Mouse (Mus musculus): ENCODE results near the gene Adamtsl1. TPM values are rescaled to one million over a fixed set of nuclear protein-coding genes. Genes with fewer than 3 reads are reported as not detected.

The Adamtsl1 gene
- polyA plus RNA-seq, 1 experiment from 2014 or later: 0.38 TPM

- Histone ChIP-seq H3K27me3 (ENCODE audit: insufficient read depth, low read length) (no peaks in the 10 kb centered on the region), H3K27ac (ENCODE audit: low read depth) (no peak overlapping the region), H3K36me3 (replicated peaks; ENCODE audit: insufficient read depth, low read length) (no peaks in the 10 kb centered on the region), H3K4me2 (ENCODE audit: low read depth, low read length) (no peak overlapping the region), H3K9me3 (ENCODE audit: low read length) (no peaks in the 10 kb centered on the region), H3K9ac (replicated peaks) (no peak overlapping the region), H3K4me3 (ENCODE audit: low read depth, low read length) (no peak overlapping the region), H3K4me1 (ENCODE audit: insufficient read depth) (no peaks in the 10 kb centered on the region)
- DNase-seq (no peak), ATAC-seq (no peak)
- 72% methylated on average over 5 of the region's 5 CpGs for WGBS (ENCODE audit: insufficient replicate concordance)
- TF ChIP-seq EP300 (IDR thresholded peaks at IDR 0.05; ENCODE audit: low read depth) (no peak), CTCF (IDR thresholded peaks at IDR 0.05; ENCODE audit: low read depth) (no peak)
These were observed 104.8 kb downstream of the Adamtsl1 start for GRCm38 (mm10) chr4:85618746-85619145.

GRCm38 (mm10) chr4:85619261-85619660 lies 105.3 kb downstream of the Adamtsl1 start:
- Histone ChIP-seq H3K9ac (replicated peaks) (no peak overlapping the region), H3K4me1 (ENCODE audit: insufficient read depth) (no peaks in the 10 kb centered on the region), H3K36me3 (replicated peaks; ENCODE audit: insufficient read depth, low read length) (no peaks in the 10 kb centered on the region), H3K9me3 (ENCODE audit: low read length) (no peaks in the 10 kb centered on the region), H3K4me2 (ENCODE audit: low read depth, low read length) (no peak overlapping the region), H3K27ac (ENCODE audit: low read depth) (no peak overlapping the region), H3K4me3 (ENCODE audit: low read depth, low read length) (no peak overlapping the region), H3K27me3 (ENCODE audit: insufficient read depth, low read length) (no peaks in the 10 kb centered on the region)
- no peak for ATAC-seq
- no peak for TF ChIP-seq EP300 (IDR thresholded peaks at IDR 0.05; ENCODE audit: low read depth)
- no peak for TF ChIP-seq CTCF (IDR thresholded peaks at IDR 0.05; ENCODE audit: low read depth)
- 78% methylated on average over 3 of the region's 3 CpGs for WGBS (ENCODE audit: insufficient replicate concordance)
- no peak for DNase-seq

- Histone ChIP-seq H3K4me3 (ENCODE audit: low read depth, low read length) (no peak overlapping the region), H3K27me3 (ENCODE audit: insufficient read depth, low read length) (no peaks in the 10 kb centered on the region), H3K27ac (ENCODE audit: low read depth) (no peak overlapping the region), H3K4me1 (ENCODE audit: insufficient read depth) (no peaks in the 10 kb centered on the region), H3K9ac (replicated peaks) (no peak overlapping the region), H3K9me3 (ENCODE audit: low read length) (no peaks in the 10 kb centered on the region), H3K36me3 (replicated peaks; ENCODE audit: insufficient read depth, low read length) (no peaks in the 10 kb centered on the region), H3K4me2 (ENCODE audit: low read depth, low read length) (no peak overlapping the region)
- TF ChIP-seq CTCF (IDR thresholded peaks at IDR 0.05; ENCODE audit: low read depth) (no peak), EP300 (IDR thresholded peaks at IDR 0.05; ENCODE audit: low read depth) (no peak)
- no peak for DNase-seq
- WGBS (ENCODE audit: insufficient replicate concordance): 74% methylated on average over 7 of the region's 7 CpGs
- ATAC-seq: no peak
These were observed 115.4 kb downstream of the Adamtsl1 start for GRCm38 (mm10) chr4:85629381-85629780.

DNA sequence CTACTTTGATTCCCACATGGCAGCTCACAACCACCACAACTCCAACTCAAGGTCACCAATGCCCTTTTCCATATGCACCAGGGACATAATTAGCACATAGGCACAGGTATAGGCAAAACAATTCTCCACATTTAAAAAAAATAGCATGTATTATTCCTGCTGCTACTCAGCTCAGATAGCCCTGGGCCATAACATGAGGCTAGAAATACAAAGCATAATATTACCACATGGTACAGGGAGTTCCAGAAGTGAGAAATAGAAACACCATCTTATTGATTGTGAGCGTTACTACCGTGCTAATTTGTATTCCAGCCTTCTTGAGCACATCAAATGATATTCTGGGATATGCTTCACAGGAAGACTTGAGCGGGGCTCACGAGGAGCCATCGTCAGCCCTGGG lies 155.3 kb downstream of the Adamtsl1 start:
- ATAC-seq (no peak), DNase-seq (no peak)
- Histone ChIP-seq H3K4me1 (ENCODE audit: insufficient read depth) (no peaks in the 10 kb centered on the region), H3K36me3 (replicated peaks; ENCODE audit: insufficient read depth, low read length) (no peaks in the 10 kb centered on the region), H3K9ac (replicated peaks) (no peak overlapping the region), H3K4me2 (ENCODE audit: low read depth, low read length) (no peak overlapping the region), H3K27me3 (ENCODE audit: insufficient read depth, low read length) (no peaks in the 10 kb centered on the region), H3K9me3 (ENCODE audit: low read length) (no peaks in the 10 kb centered on the region), H3K27ac (ENCODE audit: low read depth) (no peak overlapping the region), H3K4me3 (ENCODE audit: low read depth, low read length) (no peak overlapping the region)
- TF ChIP-seq EP300 (IDR thresholded peaks at IDR 0.05; ENCODE audit: low read depth) (no peak), CTCF (IDR thresholded peaks at IDR 0.05; ENCODE audit: low read depth) (no peak)
- WGBS (ENCODE audit: insufficient replicate concordance): 87% methylated on average over 5 of the region's 5 CpGs

DNA sequence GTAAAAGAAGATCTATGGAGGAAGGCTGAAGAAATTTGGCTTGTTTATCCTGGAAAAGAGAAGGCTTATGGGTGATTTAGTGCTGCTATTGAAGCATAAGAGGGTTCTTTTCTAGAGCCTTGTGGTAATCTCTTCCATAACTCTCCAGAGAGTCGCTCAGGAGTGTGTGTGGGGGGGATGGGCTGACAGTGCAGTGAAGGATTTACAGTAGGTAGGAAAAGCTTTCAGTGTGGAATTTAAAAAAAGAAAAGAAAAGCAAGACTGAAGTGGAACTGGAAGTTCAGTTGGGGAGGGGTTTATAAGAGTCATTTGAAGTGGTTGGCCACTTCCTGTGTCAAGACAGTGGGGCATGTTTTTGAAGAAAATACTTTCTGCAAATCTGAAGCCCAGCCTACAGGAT lies 155.8 kb downstream of the Adamtsl1 start:
- 47% methylated on average over 1 of the region's 1 CpGs for WGBS (ENCODE audit: insufficient replicate concordance)
- H3K27ac ChIP-seq (ENCODE audit: low read depth): no peak overlapping the region
- TF ChIP-seq CTCF (IDR thresholded peaks at IDR 0.05; ENCODE audit: low read depth): no peak
- TF ChIP-seq EP300 (IDR thresholded peaks at IDR 0.05; ENCODE audit: low read depth): no peak
- H3K9me3 ChIP-seq (ENCODE audit: low read length): no peaks in the 10 kb centered on the region
- ATAC-seq (no peak), DNase-seq (no peak)
- no peaks in the 10 kb centered on the region for H3K36me3 ChIP-seq (replicated peaks; ENCODE audit: insufficient read depth, low read length)
- H3K27me3 ChIP-seq (ENCODE audit: insufficient read depth, low read length): no peaks in the 10 kb centered on the region
- no peak overlapping the region for H3K9ac ChIP-seq (replicated peaks)
- no peak overlapping the region for H3K4me2 ChIP-seq (ENCODE audit: low read depth, low read length)
- no peaks in the 10 kb centered on the region for H3K4me1 ChIP-seq (ENCODE audit: insufficient read depth)
- no peak overlapping the region for H3K4me3 ChIP-seq (ENCODE audit: low read depth, low read length)

DNA sequence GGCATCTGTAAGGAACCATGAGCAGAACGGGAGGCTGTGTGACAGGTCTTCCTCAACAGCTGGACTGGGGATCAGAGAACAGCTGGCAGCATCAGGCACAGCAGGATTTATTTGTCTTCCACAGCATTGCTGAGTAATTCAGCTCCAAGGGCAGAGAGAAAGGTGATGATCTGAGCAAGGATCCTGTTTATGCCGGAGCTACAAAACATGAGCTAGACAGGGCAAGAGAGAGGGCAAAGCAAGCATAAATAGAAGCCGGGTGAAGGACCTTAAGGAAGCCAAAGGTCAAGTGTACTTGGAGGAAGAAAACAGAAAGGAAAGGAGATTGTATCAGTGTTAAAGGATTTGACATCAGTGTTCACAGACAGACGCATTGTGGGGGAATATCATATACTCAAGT lies 158.3 kb downstream of the Adamtsl1 start:
- Histone ChIP-seq H3K4me2 (ENCODE audit: low read depth, low read length) (no peak overlapping the region), H3K4me1 (ENCODE audit: insufficient read depth) (no peaks in the 10 kb centered on the region), H3K27ac (ENCODE audit: low read depth) (no peak overlapping the region), H3K36me3 (replicated peaks; ENCODE audit: insufficient read depth, low read length) (no peaks in the 10 kb centered on the region), H3K27me3 (ENCODE audit: insufficient read depth, low read length) (no peaks in the 10 kb centered on the region), H3K4me3 (ENCODE audit: low read depth, low read length) (no peak overlapping the region), H3K9me3 (ENCODE audit: low read length) (no peaks in the 10 kb centered on the region), H3K9ac (replicated peaks) (no peak overlapping the region)
- 41% methylated on average over 4 of the region's 4 CpGs for WGBS (ENCODE audit: insufficient replicate concordance)
- DNase-seq (no peak), ATAC-seq (no peak)
- TF ChIP-seq CTCF (IDR thresholded peaks at IDR 0.05; ENCODE audit: low read depth) (no peak), EP300 (IDR thresholded peaks at IDR 0.05; ENCODE audit: low read depth) (no peak)

GRCm38 (mm10) chr4:85677621-85678020 lies 163.6 kb downstream of the Adamtsl1 start:
- DNase-seq: no peak

More at GRCm38 (mm10) chr4:85677621-85678020, 163.6 kb downstream of the Adamtsl1 start:
- WGBS (ENCODE audit: insufficient replicate concordance): 36% methylated on average over 1 of the region's 1 CpGs
- ATAC-seq: no peak
- no peaks in the 10 kb centered on the region for H3K4me1 ChIP-seq (ENCODE audit: insufficient read depth)
- H3K9ac ChIP-seq (replicated peaks): no peak overlapping the region
- no peak overlapping the region for H3K4me2 ChIP-seq (ENCODE audit: low read depth, low read length)
- no peaks in the 10 kb centered on the region for H3K36me3 ChIP-seq (replicated peaks; ENCODE audit: insufficient read depth, low read length)
- H3K9me3 ChIP-seq (ENCODE audit: low read length): no peaks in the 10 kb centered on the region
- no peak for TF ChIP-seq CTCF (IDR thresholded peaks at IDR 0.05; ENCODE audit: low read depth)
- TF ChIP-seq EP300 (IDR thresholded peaks at IDR 0.05; ENCODE audit: low read depth): no peak
- H3K27ac ChIP-seq (ENCODE audit: low read depth): no peak overlapping the region
- no peaks in the 10 kb centered on the region for H3K27me3 ChIP-seq (ENCODE audit: insufficient read depth, low read length)
- H3K4me3 ChIP-seq (ENCODE audit: low read depth, low read length): no peak overlapping the region

Measured in liver, postnatal 0 days (tissue).